Mouse (Mus musculus) ES-Bruce4 (cell line): ENCODE results near the gene Ifi47. TPM values are rescaled to one million over a fixed set of nuclear protein-coding genes. Genes with fewer than 3 reads are reported as not detected.

ENCODE experiments used
- H3K27ac ChIP-seq: 2 replicates; pipeline ENCODE4 v1.5.1; 2012; ENCODE audit warnings: low read length, inconsistent platforms; ENCODE audit not compliant: insufficient read depth
- H3K27me3 ChIP-seq: 2 replicates; pipeline ENCODE4 v1.6.1; 2012; ENCODE audit warnings: mild to moderate bottlenecking, low read length, inconsistent platforms; ENCODE audit not compliant: control insufficient read depth, poor library complexity, insufficient read depth, severe bottlenecking
- H3K36me3 ChIP-seq: 2 replicates; pipeline ENCODE4 v1.6.1; 2012; ENCODE audit warnings: inconsistent platforms, mild to moderate bottlenecking, low read length, moderate library complexity; ENCODE audit not compliant: control insufficient read depth, poor library complexity, insufficient read depth, severe bottlenecking
- H3K4me1 ChIP-seq: one replicate; pipeline ENCODE4 v1.8.1; 2011; ENCODE audit warnings: low read length; ENCODE audit not compliant: control insufficient read depth, insufficient read depth
- H3K4me3 ChIP-seq: 2 replicates; pipeline ENCODE4 v1.5.1; 2011; ENCODE audit warnings: low read depth, mild to moderate bottlenecking, low read length
- H3K9ac ChIP-seq: 2 replicates; pipeline ENCODE4 v1.6.1; 2012; ENCODE audit warnings: low read depth, mild to moderate bottlenecking, inconsistent platforms; ENCODE audit not compliant: poor library complexity, severe bottlenecking
- H3K9me3 ChIP-seq: replicated peaks from 2 replicates; pipeline ENCODE4 v1.6.1; 2012; ENCODE audit warnings: mild to moderate bottlenecking, low read length, inconsistent platforms; ENCODE audit not compliant: control insufficient read depth, poor library complexity, insufficient read depth, severe bottlenecking
- CTCF ChIP-seq: IDR thresholded peaks from one replicate; pipeline ENCODE4 v1.8.1; 2011; ENCODE audit warnings: low read depth, low read length
- EP300 ChIP-seq: IDR thresholded peaks from 2 replicates; pipeline ENCODE4 v1.6.1; 2011; ENCODE audit warnings: low read depth, low read length; ENCODE audit not compliant: insufficient read depth
- POLR2A ChIP-seq: IDR thresholded peaks from one replicate; pipeline ENCODE4 v1.8.1; 2011; ENCODE audit warnings: low read length; ENCODE audit not compliant: insufficient read depth
- polyA plus RNA-seq: library from polyadenylated mRNA; stranded (reverse); fragments of >200 nt; gene quantifications from 2 replicates; pipeline ENCODE4 v1.2.4, GENCODE M21; 2011; ENCODE audit warnings: low read depth; ENCODE audit not compliant: missing spikeins, insufficient read depth, insufficient read length

Ifi47 gene
- polyA plus RNA-seq, 1 experiment, result not detected

- no peak overlapping the region for H3K27ac ChIP-seq
- H3K36me3 ChIP-seq, result no peaks in the 10 kb centered on the region
- no peaks in the 10 kb centered on the region for H3K9me3 ChIP-seq
- H3K4me3 ChIP-seq, result no peak overlapping the region
- H3K27me3 ChIP-seq, result no peaks in the 10 kb centered on the region
- H3K4me1 ChIP-seq, result no peaks in the 10 kb centered on the region
- no peak overlapping the region for H3K9ac ChIP-seq
- TF ChIP-seq EP300, result no peak
- no peak for TF ChIP-seq POLR2A
- TF ChIP-seq CTCF, result no peak
These were observed 6.8 kb downstream of the Ifi47 start for GRCm38 (mm10) chr11:49083146-49083545.

DNA sequence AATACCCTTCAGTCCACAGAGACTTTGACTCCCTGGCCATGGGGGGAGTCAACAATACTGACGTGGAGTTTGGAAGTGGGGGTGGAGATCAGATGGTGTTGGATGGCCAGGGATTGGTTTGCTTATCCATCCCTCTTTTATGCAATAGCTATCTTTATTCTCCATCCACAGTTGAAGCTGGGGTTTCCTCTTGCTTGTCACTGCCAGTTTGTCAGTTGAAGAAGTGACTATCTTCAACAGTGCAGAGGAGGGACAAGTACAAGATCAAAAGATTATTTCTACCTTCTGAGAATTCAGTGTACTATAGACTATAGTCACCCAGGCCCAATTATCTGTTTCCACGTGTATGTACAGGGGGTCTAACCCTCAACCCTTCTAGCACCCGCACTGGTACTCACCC, 7.4 kb downstream of the Ifi47 start:
- H3K4me1 ChIP-seq, result no peaks in the 10 kb centered on the region
- no peak overlapping the region for H3K4me3 ChIP-seq
- no peak overlapping the region for H3K9ac ChIP-seq
- H3K9me3 ChIP-seq, result no peaks in the 10 kb centered on the region
- H3K27me3 ChIP-seq, result no peaks in the 10 kb centered on the region
- no peak for TF ChIP-seq EP300
- TF ChIP-seq CTCF, result no peak
- TF ChIP-seq POLR2A, result no peak
- H3K27ac ChIP-seq, result no peak overlapping the region
- H3K36me3 ChIP-seq, result no peaks in the 10 kb centered on the region

DNA sequence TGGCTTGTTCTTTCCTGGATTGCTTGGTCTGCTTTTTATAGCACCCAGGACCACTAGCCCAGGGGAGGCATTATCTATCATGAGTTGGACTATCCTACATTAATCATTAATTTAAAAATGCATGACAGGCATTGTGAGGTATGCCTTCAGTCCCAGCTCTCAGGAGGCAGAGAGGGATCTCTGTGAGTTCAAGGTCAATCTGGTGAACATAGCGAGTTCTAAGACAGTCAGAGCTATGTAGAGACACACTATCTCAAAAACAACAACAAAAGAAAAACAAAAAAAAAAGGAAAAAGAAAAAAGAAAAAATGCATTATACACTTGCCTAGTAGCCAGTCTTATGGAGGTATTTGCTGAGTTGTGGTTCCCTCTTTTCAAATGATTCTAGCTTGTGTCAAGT, 8.0 kb downstream of the Ifi47 start:
- Histone ChIP-seq H3K4me1 (no peaks in the 10 kb centered on the region), H3K4me3 (no peak overlapping the region), H3K36me3 (no peaks in the 10 kb centered on the region), H3K27me3 (no peaks in the 10 kb centered on the region), H3K9me3 (no peaks in the 10 kb centered on the region), H3K27ac (no peak overlapping the region), H3K9ac (no peak overlapping the region)
- no peak for TF ChIP-seq CTCF
- TF ChIP-seq POLR2A, result no peak
- TF ChIP-seq EP300, result no peak

DNA sequence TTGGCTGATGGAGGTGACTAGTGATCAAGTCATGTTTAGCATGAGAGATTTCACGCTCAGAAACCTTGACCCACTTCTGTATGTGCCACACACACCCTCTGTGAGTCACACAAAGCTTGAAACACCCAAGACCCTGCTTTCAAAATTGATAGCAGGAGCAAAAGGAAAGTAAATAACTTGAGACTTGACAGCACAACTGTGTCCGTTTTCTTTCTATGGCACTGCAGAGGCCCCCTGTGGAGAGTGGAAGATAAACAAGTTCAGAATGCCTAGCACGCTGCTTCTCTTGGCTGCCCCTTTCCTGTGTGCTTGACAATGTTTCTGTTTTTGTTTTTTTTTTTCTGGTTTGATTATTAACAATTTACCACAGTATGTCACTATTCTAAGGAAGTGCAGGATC, 8.5 kb downstream of the Ifi47 start:
- Histone ChIP-seq H3K36me3 (no peaks in the 10 kb centered on the region), H3K9ac (no peak overlapping the region), H3K4me3 (no peak overlapping the region), H3K4me1 (no peaks in the 10 kb centered on the region), H3K9me3 (no peaks in the 10 kb centered on the region), H3K27ac (no peak overlapping the region), H3K27me3 (no peaks in the 10 kb centered on the region)
- TF ChIP-seq POLR2A (no peak), EP300 (no peak), CTCF (no peak)

DNA sequence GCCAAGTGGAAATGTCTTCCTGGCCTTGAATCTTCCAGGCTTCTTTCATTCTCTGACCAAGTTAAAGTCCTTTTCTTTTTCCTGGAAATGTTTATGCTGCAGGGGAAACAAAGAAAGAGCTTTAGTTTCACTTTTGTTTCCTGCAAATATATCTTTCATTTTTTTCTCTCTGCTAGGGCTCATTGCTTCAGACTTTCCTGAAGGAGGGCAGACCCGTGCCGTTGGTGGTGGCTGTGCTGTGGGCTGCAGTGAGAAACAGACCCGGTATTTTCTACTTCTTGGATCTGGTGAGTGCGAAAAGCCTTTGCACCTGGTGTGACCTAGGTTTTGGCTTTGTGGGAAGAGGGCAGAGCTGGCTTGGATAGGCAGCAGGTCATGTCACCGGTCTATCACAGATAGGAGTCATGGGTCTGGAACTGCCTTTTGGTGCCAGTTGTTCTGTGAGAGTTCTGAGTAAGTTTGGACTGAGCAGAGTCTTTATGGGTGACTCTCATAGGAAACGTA, 10.5 kb downstream of the Ifi47 start:
- Histone ChIP-seq H3K9me3 (no peaks in the 10 kb centered on the region), H3K9ac (no peak overlapping the region), H3K27me3 (no peaks in the 10 kb centered on the region), H3K36me3 (no peaks in the 10 kb centered on the region), H3K4me1 (no peaks in the 10 kb centered on the region), H3K27ac (no peak overlapping the region), H3K4me3 (no peak overlapping the region)
- TF ChIP-seq EP300, result no peak
- TF ChIP-seq POLR2A, result no peak
- TF ChIP-seq CTCF, result no peak

- peak overlapping the region; percentile 48 for H3K4me3 ChIP-seq
- 0 out of 2 replicates have a peak overlapping the region, but pooled peaks have one; percentile 16 for H3K9ac ChIP-seq
- no peak overlapping the region for H3K27ac ChIP-seq
- TF ChIP-seq POLR2A (no peak), EP300 (no peak), CTCF (no peak)
- no peaks in the 10 kb centered on the region for H3K27me3 ChIP-seq
- H3K4me1 ChIP-seq, result no peaks in the 10 kb centered on the region
- no peaks in the 10 kb centered on the region for H3K36me3 ChIP-seq
- H3K9me3 ChIP-seq, result no peaks in the 10 kb centered on the region
These were observed 11.6 kb downstream of the Ifi47 start for GRCm38 (mm10) chr11:49087830-49088616.
